Mouse (Mus musculus): ENCODE results near the gene Zfp825. TPM values are rescaled to one million over a fixed set of nuclear protein-coding genes. Genes with fewer than 3 reads are reported as not detected.

Gene Zfp825
- polyA plus RNA-seq (2014; fragmentation: Illumina TruSeq; extraction: RNeasy Lipid Tissue Mini Kit (QIAGEN cat#74804); ENCODE audit: low read depth, low replicate concordance) = 47.8 TPM

GRCm38 (mm10) chr13:74493911-74494679, at the start of gene Zfp825:
TSS of gene Zfp825 (minus strand) at chr13:74493992.

Other genes with a start within 250 kb of the Zfp825 start
- 0.81 TPM for gene Ahrr, start 201.7 kb downstream of the Zfp825 start, polyA plus RNA-seq (2014; fragmentation: Illumina TruSeq; extraction: RNeasy Lipid Tissue Mini Kit (QIAGEN cat#74804); ENCODE audit: low read depth, low replicate concordance)
- gene Pdcd6, start 176.4 kb downstream of the Zfp825 start, polyA plus RNA-seq (2014; fragmentation: Illumina TruSeq; extraction: RNeasy Lipid Tissue Mini Kit (QIAGEN cat#74804); ENCODE audit: low read depth, low replicate concordance) = 134 TPM
- 637 TPM for gene Sdha, start 143.7 kb downstream of the Zfp825 start, polyA plus RNA-seq (2014; fragmentation: Illumina TruSeq; extraction: RNeasy Lipid Tissue Mini Kit (QIAGEN cat#74804); ENCODE audit: low read depth, low replicate concordance)
- 17.9 TPM for gene Ccdc127, start 143.7 kb downstream of the Zfp825 start, polyA plus RNA-seq (2014; fragmentation: Illumina TruSeq; extraction: RNeasy Lipid Tissue Mini Kit (QIAGEN cat#74804); ENCODE audit: low read depth, low replicate concordance)
- 1.7 TPM for gene Lrrc14b, start 130.0 kb downstream of the Zfp825 start, polyA plus RNA-seq (2014; fragmentation: Illumina TruSeq; extraction: RNeasy Lipid Tissue Mini Kit (QIAGEN cat#74804); ENCODE audit: low read depth, low replicate concordance)
- gene Zfp72, start 103.2 kb downstream of the Zfp825 start, polyA plus RNA-seq (2014; fragmentation: Illumina TruSeq; extraction: RNeasy Lipid Tissue Mini Kit (QIAGEN cat#74804); ENCODE audit: low read depth, low replicate concordance) = 21.3 TPM
- gene Ftl1-ps1, start 94.3 kb downstream of the Zfp825 start, polyA plus RNA-seq (2014; fragmentation: Illumina TruSeq; extraction: RNeasy Lipid Tissue Mini Kit (QIAGEN cat#74804); ENCODE audit: low read depth, low replicate concordance) = 8.0 TPM
- 106 TPM for gene Erap1, start 145.6 kb upstream of the Zfp825 start, polyA plus RNA-seq (2014; fragmentation: Illumina TruSeq; extraction: RNeasy Lipid Tissue Mini Kit (QIAGEN cat#74804); ENCODE audit: low read depth, low replicate concordance)

Measured in kidney, adult 10 weeks (tissue).